Mouse (Mus musculus): ENCODE results near the gene Mak.

The Mak gene

GRCm38 (mm10) chr13:41079421-41079780 is at the start of gene Mak:
Mak (minus strand) TSS chr13:41079706.
- DNase-seq (ENCODE audit: low read depth, low spot score): peak; percentile 78

- peak; percentile 69 for DNase-seq (ENCODE audit: low read depth, low spot score)
These were observed 49.6 kb upstream of the Mak start for GRCm38 (mm10) chr13:41129061-41129460.

GRCm38 (mm10) chr13:41128326-41128725 is 48.8 kb upstream of the Mak start:
- DNase-seq (ENCODE audit: low read depth, low spot score): no peak

- DNase-seq (ENCODE audit: low read depth, low spot score): no peak
These were observed 44.2 kb upstream of the Mak start for GRCm38 (mm10) chr13:41123666-41124225.

GRCm38 (mm10) chr13:41119152-41119945 is 39.8 kb upstream of the Mak start:
- peak; percentile 13 for DNase-seq (ENCODE audit: low read depth, low spot score)

- DNase-seq (ENCODE audit: low read depth, low spot score): no peak
These were observed 34.4 kb upstream of the Mak start, which contains the start of gene Sycp2l for GRCm38 (mm10) chr13:41113940-41114339. Sycp2l (plus strand) TSS chr13:41114307.

- DNase-seq (ENCODE audit: low read depth, low spot score): no peak
These were observed 31.4 kb upstream of the Mak start, which contains the start of gene Gcm2 for GRCm38 (mm10) chr13:41110935-41111334. Gcm2 (minus strand) TSS chr13:41111035.

- DNase-seq (ENCODE audit: low read depth, low spot score): no peak
These were observed 26.0 kb upstream of the Mak start for GRCm38 (mm10) chr13:41105541-41105940.

- no peak for DNase-seq (ENCODE audit: low read depth, low spot score)
These were observed 24.5 kb upstream of the Mak start for GRCm38 (mm10) chr13:41103841-41104525.

GRCm38 (mm10) chr13:41100031-41100430 is 20.5 kb upstream of the Mak start:
- DNase-seq (ENCODE audit: low read depth, low spot score): no peak

GRCm38 (mm10) chr13:41098325-41098724 is 18.8 kb upstream of the Mak start:
- DNase-seq (ENCODE audit: low read depth, low spot score): no peak

GRCm38 (mm10) chr13:41097324-41098058 is 18.0 kb upstream of the Mak start:
- DNase-seq (ENCODE audit: low read depth, low spot score): peak; percentile 12

- peak; percentile 7 for DNase-seq (ENCODE audit: low read depth, low spot score)
These were observed 14.7 kb upstream of the Mak start for GRCm38 (mm10) chr13:41094160-41094559.

- no peak for DNase-seq (ENCODE audit: low read depth, low spot score)
These were observed 11.8 kb upstream of the Mak start for GRCm38 (mm10) chr13:41091271-41091670.

- no peak for DNase-seq (ENCODE audit: low read depth, low spot score)
These were observed 9.2 kb upstream of the Mak start for GRCm38 (mm10) chr13:41088746-41089145.

GRCm38 (mm10) chr13:41085140-41085539 is 5.6 kb upstream of the Mak start:
- DNase-seq (ENCODE audit: low read depth, low spot score): peak; percentile 22

- no peak for DNase-seq (ENCODE audit: low read depth, low spot score)
These were observed 5.0 kb upstream of the Mak start for GRCm38 (mm10) chr13:41084521-41084920.

GRCm38 (mm10) chr13:41080700-41081099 is 1.2 kb upstream of the Mak start:
- DNase-seq (ENCODE audit: low read depth, low spot score): no peak

- no peak for DNase-seq (ENCODE audit: low read depth, low spot score)
These were observed 353 bp upstream of the Mak start for GRCm38 (mm10) chr13:41079859-41080258.

GRCm38 (mm10) chr13:41078690-41079420 is 651 bp downstream of the Mak start:
- DNase-seq (ENCODE audit: low read depth, low spot score): no peak

- no peak for DNase-seq (ENCODE audit: low read depth, low spot score)
These were observed 1.6 kb downstream of the Mak start for GRCm38 (mm10) chr13:41077921-41078320.
